Mouse (Mus musculus) CH12.LX (cell line): Measurements from ENCODE around the gene Cldn7. TPM values are rescaled to one million over a fixed set of nuclear protein-coding genes. Genes with fewer than 3 reads are reported as not detected.

Experiments
- DNase-seq: peaks from one replicate; pipeline ENCODE4 v3.0.0-alpha.2; 2013; ENCODE audit errors: extremely low read depth
- H3K27ac ChIP-seq: 2 replicates; pipeline ENCODE4 v1.5.1; 2012; ENCODE audit warnings: low read depth, mild to moderate bottlenecking, control low read depth, moderate library complexity; ENCODE audit not compliant: insufficient read depth
- H3K27me3 ChIP-seq: replicated peaks from 2 replicates; pipeline ENCODE3; 2012; ENCODE audit warnings: inconsistent platforms
- H3K36me3 ChIP-seq, 2 experiments: replicated peaks in 1 of 2; 2 replicates each; pipeline versions ENCODE3 to v1.6.1; 2012; ENCODE audit warnings: inconsistent platforms in 1 of 2, low read length in 1 of 2, mild to moderate bottlenecking in 1 of 2, mixed read lengths in 1 of 2, moderate library complexity in 1 of 2; ENCODE audit not compliant: control insufficient read depth in 1 of 2, insufficient read depth in 1 of 2
- H3K4me1 ChIP-seq, 2 experiments: 2 replicates each; pipeline ENCODE4 v1.6.1; 2012; ENCODE audit warnings: inconsistent platforms in 1 of 2, moderate library complexity in 1 of 2; ENCODE audit not compliant: insufficient read depth in 2 of 2, control insufficient read depth in 1 of 2
- H3K4me2 ChIP-seq: 2 replicates; pipeline ENCODE4 v1.6.1; 2012; ENCODE audit warnings: low read depth, mild to moderate bottlenecking, control low read depth; ENCODE audit not compliant: poor library complexity, insufficient read depth, severe bottlenecking
- H3K4me3 ChIP-seq, 3 experiments: fragments of 150-350 bp in 1 of 3; sonication (generic) in 1 of 3; replicated peaks in 1 of 3; 2 replicates each; pipeline versions ENCODE3 to v1.5.1; 2011 to 2012; ENCODE audit warnings: low read depth in 2 of 3, low read length in 2 of 3, mild to moderate bottlenecking in 2 of 3, moderate library complexity in 2 of 3, control low read depth in 1 of 3, improper control_type of control experiment in 1 of 3, inconsistent platforms in 1 of 3, mixed read lengths in 1 of 3; ENCODE audit not compliant: poor library complexity in 1 of 3
- H3K79me2 ChIP-seq: replicated peaks from 2 replicates; pipeline ENCODE4 v1.6.1; 2012; ENCODE audit warnings: mild to moderate bottlenecking, moderate library complexity; ENCODE audit not compliant: control insufficient read depth, poor library complexity, insufficient read depth, severe bottlenecking; ENCODE audit errors: extremely low read depth
- H3K9ac ChIP-seq: 2 replicates; pipeline ENCODE4 v1.6.1; 2012; ENCODE audit warnings: low read depth, mild to moderate bottlenecking, control low read depth, moderate library complexity; ENCODE audit not compliant: insufficient read depth
- H3K9me3 ChIP-seq: replicated peaks from 2 replicates; pipeline ENCODE3; 2012; ENCODE audit warnings: low read length, inconsistent platforms, mixed read lengths
- BHLHE40 ChIP-seq: IDR thresholded peaks from 2 replicates; pipeline ENCODE4 v1.6.1; 2011; ENCODE audit warnings: mild to moderate bottlenecking, low read depth, low read length, improper control_type of control experiment
- CHD1 ChIP-seq: IDR thresholded peaks from 2 replicates; pipeline ENCODE4 v1.6.1; 2012; ENCODE audit warnings: low read depth, low read length, improper control_type of control experiment, inconsistent platforms
- CHD2 ChIP-seq: IDR thresholded peaks from 2 replicates; pipeline ENCODE4 v1.6.1; 2011; ENCODE audit warnings: low read length, improper control_type of control experiment
- CTCF ChIP-seq, 2 experiments: IDR thresholded peaks in 1 of 2; conservative IDR thresholded peaks in 1 of 2; 2 replicates each; pipeline ENCODE4 v1.5.1; 2011 to 2012; ENCODE audit warnings: low read depth in 2 of 2, low read length in 2 of 2, improper control_type of control experiment in 1 of 2, inconsistent platforms in 1 of 2, mild to moderate bottlenecking in 1 of 2, moderate library complexity in 1 of 2
- E2F4 ChIP-seq: IDR thresholded peaks from 2 replicates; pipeline ENCODE4 v1.6.1; 2011; ENCODE audit warnings: low read depth, low read length, improper control_type of control experiment; ENCODE audit not compliant: insufficient replicate concordance
- ELF1 ChIP-seq: IDR thresholded peaks from 2 replicates; pipeline ENCODE4 v1.6.1; 2014; ENCODE audit warnings: low read depth, mild to moderate bottlenecking, inconsistent platforms, low read length, improper control_type of control experiment
- EP300 ChIP-seq: IDR thresholded peaks from 2 replicates; pipeline ENCODE4 v1.6.1; 2011; ENCODE audit warnings: low read length, improper control_type of control experiment
- ETS1 ChIP-seq: conservative IDR thresholded peaks from 2 replicates; pipeline ENCODE4 v1.6.1; 2012; ENCODE audit warnings: low read depth, mild to moderate bottlenecking, inconsistent platforms, low read length, improper control_type of control experiment, moderate library complexity
- GABPA ChIP-seq: IDR thresholded peaks from 2 replicates; pipeline ENCODE4 v1.6.1; 2012; ENCODE audit warnings: low read depth, low read length, improper control_type of control experiment, inconsistent platforms; ENCODE audit not compliant: insufficient replicate concordance
- HCFC1 ChIP-seq: IDR thresholded peaks from 2 replicates; pipeline ENCODE4 v1.6.1; 2012; ENCODE audit warnings: low read depth, mild to moderate bottlenecking, inconsistent platforms, low read length, improper control_type of control experiment
- IRF4 ChIP-seq: IDR thresholded peaks from 2 replicates; pipeline ENCODE4 v1.6.1; 2014; ENCODE audit warnings: low read depth, mild to moderate bottlenecking, inconsistent platforms, low read length, improper control_type of control experiment
- JUN ChIP-seq: IDR thresholded peaks from 2 replicates; pipeline ENCODE4 v1.6.1; 2011; ENCODE audit warnings: low read depth, mild to moderate bottlenecking, low read length, improper control_type of control experiment, moderate library complexity; ENCODE audit not compliant: insufficient read depth
- JUND ChIP-seq: conservative IDR thresholded peaks from 2 replicates; pipeline ENCODE4 v1.6.1; 2011; ENCODE audit warnings: low read depth, low read length, improper control_type of control experiment
- KAT2A ChIP-seq: IDR thresholded peaks from 2 replicates; pipeline ENCODE4 v1.6.1; 2012; ENCODE audit warnings: low read length, improper control_type of control experiment, inconsistent platforms; ENCODE audit not compliant: insufficient replicate concordance
- MAFK ChIP-seq: IDR thresholded peaks from 2 replicates; pipeline ENCODE4 v1.6.1; 2011; ENCODE audit warnings: low read length, improper control_type of control experiment; ENCODE audit not compliant: insufficient replicate concordance
- MAX ChIP-seq: IDR thresholded peaks from 2 replicates; pipeline ENCODE4 v1.6.1; 2011; ENCODE audit warnings: low read length, improper control_type of control experiment
- MAZ ChIP-seq: IDR thresholded peaks from 2 replicates; pipeline ENCODE4 v1.6.1; 2012; ENCODE audit warnings: low read depth, mild to moderate bottlenecking, inconsistent platforms, low read length, improper control_type of control experiment, moderate library complexity
- MEF2A ChIP-seq: IDR thresholded peaks from 2 replicates; pipeline ENCODE4 v1.6.1; 2014; ENCODE audit warnings: low read depth, mild to moderate bottlenecking, inconsistent platforms, low read length, improper control_type of control experiment, borderline replicate concordance
- MXI1 ChIP-seq: IDR thresholded peaks from 2 replicates; pipeline ENCODE4 v1.6.1; 2011; ENCODE audit warnings: mild to moderate bottlenecking, low read depth, low read length, improper control_type of control experiment
- MYC ChIP-seq: IDR thresholded peaks from 2 replicates; pipeline ENCODE4 v1.6.1; 2011; ENCODE audit warnings: low read depth, mild to moderate bottlenecking, improper control_type of control experiment, low read length
- NELFE ChIP-seq: IDR thresholded peaks from 2 replicates; pipeline ENCODE4 v1.6.1; 2011; ENCODE audit warnings: low read depth, low read length, improper control_type of control experiment
- NRF1 ChIP-seq: IDR thresholded peaks from 2 replicates; pipeline ENCODE4 v1.6.1; 2014; ENCODE audit warnings: low read depth, mild to moderate bottlenecking, inconsistent platforms, low read length, improper control_type of control experiment, moderate library complexity
- PAX5 ChIP-seq: IDR thresholded peaks from 2 replicates; pipeline ENCODE4 v1.6.1; 2012; ENCODE audit warnings: low read length, inconsistent platforms, mixed read lengths
- POLR2A ChIP-seq: IDR thresholded peaks from 2 replicates; pipeline ENCODE4 v1.6.1; 2011; ENCODE audit warnings: low read depth, mild to moderate bottlenecking, improper control_type of control experiment, low read length
- POLR2AphosphoS2 ChIP-seq: IDR thresholded peaks from 2 replicates; pipeline ENCODE4 v1.6.1; 2011; ENCODE audit warnings: low read depth, low read length, improper control_type of control experiment
- RAD21 ChIP-seq: IDR thresholded peaks from 2 replicates; pipeline ENCODE4 v1.6.1; 2011; ENCODE audit warnings: low read depth, mild to moderate bottlenecking, low read length, improper control_type of control experiment, moderate library complexity
- RCOR1 ChIP-seq: conservative IDR thresholded peaks from 2 replicates; pipeline ENCODE4 v1.6.1; 2012; ENCODE audit warnings: low read depth, mild to moderate bottlenecking, inconsistent platforms, low read length, improper control_type of control experiment
- SIN3A ChIP-seq: IDR thresholded peaks from 2 replicates; pipeline ENCODE4 v1.6.1; 2012; ENCODE audit warnings: low read length, improper control_type of control experiment, inconsistent platforms
- SMC3 ChIP-seq: IDR thresholded peaks from 2 replicates; pipeline ENCODE4 v1.6.1; 2011; ENCODE audit warnings: low read depth, low read length, improper control_type of control experiment
- TBP ChIP-seq: conservative IDR thresholded peaks from 2 replicates; pipeline ENCODE4 v1.6.1; 2011; ENCODE audit warnings: low read depth, low read length, improper control_type of control experiment
- TCF12 ChIP-seq: IDR thresholded peaks from 2 replicates; pipeline ENCODE4 v1.6.1; 2014; ENCODE audit warnings: low read depth, mild to moderate bottlenecking, inconsistent platforms, low read length, improper control_type of control experiment
- UBTF ChIP-seq: IDR thresholded peaks from 2 replicates; pipeline ENCODE4 v1.6.1; 2012; ENCODE audit warnings: low read depth, mild to moderate bottlenecking, inconsistent platforms, low read length, improper control_type of control experiment, moderate library complexity
- USF1 ChIP-seq: IDR thresholded peaks from 2 replicates; pipeline ENCODE4 v1.6.1; 2014; ENCODE audit warnings: low read depth, mild to moderate bottlenecking, inconsistent platforms, low read length, improper control_type of control experiment
- USF2 ChIP-seq: conservative IDR thresholded peaks from 2 replicates; pipeline ENCODE4 v1.6.1; 2011; ENCODE audit warnings: low read depth, low read length, improper control_type of control experiment
- ZC3H11A ChIP-seq: IDR thresholded peaks from 2 replicates; pipeline ENCODE4 v1.6.1; 2012; ENCODE audit warnings: low read depth, mild to moderate bottlenecking, inconsistent platforms, low read length, improper control_type of control experiment
- ZKSCAN1 ChIP-seq: IDR thresholded peaks from 2 replicates; pipeline ENCODE4 v1.6.1; 2012; ENCODE audit warnings: low read depth, inconsistent platforms, low read length, improper control_type of control experiment, borderline replicate concordance
- ZMIZ1 ChIP-seq: IDR thresholded peaks from 2 replicates; pipeline ENCODE4 v1.6.1; 2012; ENCODE audit warnings: low read depth, mild to moderate bottlenecking, inconsistent platforms, low read length, improper control_type of control experiment
- ZNF384 ChIP-seq: IDR thresholded peaks from 2 replicates; pipeline ENCODE4 v1.6.1; 2012; ENCODE audit warnings: low read depth, low read length, improper control_type of control experiment, inconsistent platforms
- dilution Hi-C: fragments of 300-500 bp; cut with MboI; formaldehyde crosslinking; loops from 2 replicates; pipeline ENCODE4 v1.14.3; 2020; ENCODE audit warnings: low sequenced_read_pairs; ENCODE audit not compliant: extremely low pct_unique_long_range_greater_than_20kb, extremely low pct_ligation_motif_present
- in situ Hi-C: fragments of 300-500 bp; cut with MboI; formaldehyde crosslinking; loops from 3 replicates; pipeline ENCODE4 v1.14.3; 2019; ENCODE audit warnings: low sequenced_read_pairs, low pct_ligation_motif_present, low pct_unique_long_range_greater_than_20kb, mixed read lengths
- polyA plus RNA-seq: library from polyadenylated mRNA; unstranded; fragments of >175 nt; gene quantifications from 2 replicates; pipeline ENCODE4 v1.2.1, GENCODE M21; 2012; ENCODE audit warnings: low read depth; ENCODE audit not compliant: insufficient read length
- total RNA-seq, 2 experiments: library from RNA; depleted of rRNA; stranded (reverse); fragments of 300-350 nt in 1 of 2; fragments of >200 nt in 1 of 2; gene quantifications; 2 replicates each; pipeline ENCODE4 v1.2.3; 2012 to 2014

Gene Cldn7
- total and polyA plus RNA-seq, 3 experiments: not detected

GRCm38 (mm10) chr11:69934169-69934568 lies 30.4 kb upstream of the Cldn7 start:
- Histone ChIP-seq H3K4me1 (peaks cover 5 to 63% of the 10 kb centered on the region in 2 experiments), H3K27me3 (peaks cover 50% of the 10 kb centered on the region), H3K27ac (no peak overlapping the region), H3K4me2 (peak overlapping the region; percentile 92), H3K79me2 (no peaks in the 10 kb centered on the region), H3K9me3 (no peaks in the 10 kb centered on the region), H3K4me3 (no peak overlapping the region), H3K36me3 (no peaks in the 10 kb centered on the region), H3K9ac (peak overlapping the region; percentile 21; the same call in 1 of the 2 replicates)
- dilution Hi-C loops (no loop called here), in situ Hi-C loops (no loop called here)
- TF ChIP-seq MAX (no peak), NELFE (peak; percentile 67), KAT2A (no peak), JUND (no peak), EP300 (no peak; the same call in 1 of the 2 replicates), SMC3 (peak; percentile 99), CHD1 (no peak), ZMIZ1 (no peak), MAFK (no peak), ZNF384 (no peak), PAX5 (no peak), RCOR1 (no peak), ETS1 (0 out of 2 replicates have a peak, but pooled peaks have one; percentile 10), MXI1 (peak; percentile 75), ELF1 (no peak), NRF1 (0 out of 2 replicates have a peak, but pooled peaks have one; percentile 46), HCFC1 (peak; percentile 51; the same call in 1 of the 2 replicates), JUN (no peak), POLR2A (no peak), IRF4 (peak; percentile 77), BHLHE40 (peak; percentile 66; the same call in 1 of the 2 replicates), POLR2AphosphoS2 (no peak), MEF2A (no peak; the same call in 1 of the 2 replicates), SIN3A (peak; percentile 86; the same call in 1 of the 2 replicates), RAD21 (no peak; the same call in none of the 2 replicates), CTCF (conservative IDR thresholded peaks at IDR 0.05 in 1 of 2, IDR thresholded peaks at IDR 0.05 in 1 of 2; ENCODE audit: low read depth in 2 of 2, low read length in 2 of 2) (peak; percentile 45 to 99), USF2 (no peak), GABPA (no peak), MYC (no peak; the same call in 1 of the 2 replicates), MAZ (peak; percentile 92), CHD2 (0 out of 2 replicates have a peak, but pooled peaks have one; percentile 11), E2F4 (peak; percentile 51; the same call in 1 of the 2 replicates), TBP (no peak), ZKSCAN1 (no peak), UBTF (no peak), TCF12 (0 out of 2 replicates have a peak, but pooled peaks have one; percentile 40), ZC3H11A (peak; percentile 85), USF1 (no peak)
- DNase-seq: peak; percentile 94
